Mouse (Mus musculus) adrenal gland, adult (tissue): ENCODE results near the gene Acot12.

ENCODE experiments used
- DNase-seq, 2 experiments: peaks; one replicate each; pipeline ENCODE4 v3.0.0; 2022 to 2023; ENCODE audit warnings: low spot score in 1 of 2; ENCODE audit not compliant: inconsistent age in 2 of 2

Acot12 gene

GRCm38 (mm10) chr13:91741280-91742047 is at the start of gene Acot12:
Gene Acot12, plus strand, starts transcription at chr13:91741512.
- DNase-seq: peak; percentile 66 to 82

GRCm38 (mm10) chr13:91693615-91694014 is 47.7 kb upstream of the Acot12 start:
- no peak for DNase-seq

- no peak for DNase-seq
Observed at GRCm38 (mm10) chr13:91695406-91695805, 45.9 kb upstream of the Acot12 start.

- DNase-seq: peak; percentile 11 to 53
Observed at GRCm38 (mm10) chr13:91696109-91696645, 45.1 kb upstream of the Acot12 start.

GRCm38 (mm10) chr13:91697011-91697410 is 44.3 kb upstream of the Acot12 start:
- DNase-seq: peak in 1 of 2 experiments; percentile 66

GRCm38 (mm10) chr13:91702337-91702736 is 39.0 kb upstream of the Acot12 start:
- DNase-seq: peak in 1 of 2 experiments; percentile 11

- no peak for DNase-seq
Observed at GRCm38 (mm10) chr13:91719487-91719886, 21.8 kb upstream of the Acot12 start.

- DNase-seq: peak; percentile 15 to 60
Observed at GRCm38 (mm10) chr13:91723108-91723735, 18.1 kb upstream of the Acot12 start.

- DNase-seq: no peak
Observed at GRCm38 (mm10) chr13:91723736-91724119, 17.6 kb upstream of the Acot12 start.

GRCm38 (mm10) chr13:91724211-91724610 is 17.1 kb upstream of the Acot12 start:
- DNase-seq: peak in 1 of 2 experiments; percentile 33

GRCm38 (mm10) chr13:91725130-91725529 is 16.2 kb upstream of the Acot12 start:
- DNase-seq: no peak

- DNase-seq: peak in 1 of 2 experiments; percentile 40
Observed at GRCm38 (mm10) chr13:91727899-91728298, 13.4 kb upstream of the Acot12 start.

- DNase-seq: no peak
Observed at GRCm38 (mm10) chr13:91737191-91737590, 4.1 kb upstream of the Acot12 start.

GRCm38 (mm10) chr13:91740851-91741250 is 461 bp upstream of the Acot12 start:
- no peak for DNase-seq

GRCm38 (mm10) chr13:91743180-91743579 is 1.9 kb downstream of the Acot12 start:
- no peak for DNase-seq

GRCm38 (mm10) chr13:91746470-91746869 is 5.2 kb downstream of the Acot12 start:
- DNase-seq: no peak

- DNase-seq: no peak
Observed at GRCm38 (mm10) chr13:91748401-91748800, 7.1 kb downstream of the Acot12 start.

- DNase-seq: no peak
Observed at GRCm38 (mm10) chr13:91749981-91750380, 8.7 kb downstream of the Acot12 start.

- no peak for DNase-seq
Observed at GRCm38 (mm10) chr13:91753724-91754123, 12.4 kb downstream of the Acot12 start.

GRCm38 (mm10) chr13:91754762-91755161 is 13.4 kb downstream of the Acot12 start:
- no peak for DNase-seq

- peak; percentile 50 to 77 for DNase-seq
Observed at GRCm38 (mm10) chr13:91756230-91756629, 14.9 kb downstream of the Acot12 start.
